Mouse (Mus musculus): ENCODE data around the gene Slc7a7. TPM values are rescaled to one million over a fixed set of nuclear protein-coding genes. Genes with fewer than 3 reads are reported as not detected.
A peak's percentile ranks its signal among the peaks of the same experiment; 100 is the strongest.

Gene Slc7a7
- polyA plus RNA-seq, 1 experiment: 7.0 TPM

DNA sequence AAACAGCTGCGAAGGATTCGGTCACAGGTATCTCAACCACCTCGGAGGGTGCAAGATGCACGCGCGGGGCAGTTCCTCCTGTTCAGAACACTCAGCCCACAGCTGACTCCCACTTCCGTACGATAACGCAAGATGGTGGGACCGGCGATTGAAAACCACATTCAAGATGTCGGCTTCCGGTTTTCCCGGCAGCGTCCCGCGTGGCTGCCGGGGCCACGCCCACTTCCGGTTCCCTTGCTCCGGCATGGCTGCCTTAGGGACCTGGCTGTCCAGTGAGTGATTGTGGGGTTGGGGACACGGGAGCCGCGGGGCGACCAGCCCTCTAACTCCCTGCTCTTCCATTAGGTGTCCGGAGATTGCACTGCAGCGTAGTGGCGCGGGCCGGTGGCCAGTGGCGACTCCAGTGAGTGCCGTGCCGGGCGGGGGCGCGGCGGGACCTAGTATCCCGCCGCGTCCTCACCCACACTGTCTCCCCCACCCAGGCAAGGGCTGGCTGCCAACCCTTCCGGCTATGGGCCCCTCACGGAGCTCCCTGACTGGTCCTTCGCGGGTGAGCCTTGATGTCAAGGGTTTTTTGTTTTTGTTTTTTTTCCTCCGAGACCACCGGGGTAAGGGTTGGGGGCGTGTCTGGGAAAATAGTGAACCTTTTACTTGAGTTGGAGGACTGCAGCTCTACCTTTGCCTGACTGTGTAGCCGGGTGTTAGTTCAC is 9.3 kb upstream of the Slc7a7 start, which contains the start of gene Mrpl52:
Gene Mrpl52, plus strand, starts transcription at position 221 of the 710 bp plus-strand sequence.
- H3K4me3 ChIP-seq (ENCODE audit: insufficient read depth, low read length): peak within 1 kb of the TSS; percentile 87
- TF ChIP-seq POLR2A (IDR thresholded peaks at IDR 0.05; ENCODE audit: low read depth, low read length) (peak; percentile 85), CTCF (IDR thresholded peaks at IDR 0.05; ENCODE audit: borderline replicate concordance, insufficient read depth, low read length) (no peak)
- H3K4me1 ChIP-seq (ENCODE audit: control insufficient read depth, insufficient read depth, low read length): peaks cover 16% of the 10 kb centered on the region
- H3K27ac ChIP-seq (ENCODE audit: insufficient read depth, low read length): peak within 1 kb of the TSS; percentile 94

- no peak for TF ChIP-seq CTCF (IDR thresholded peaks at IDR 0.05; ENCODE audit: borderline replicate concordance, insufficient read depth, low read length)
- Histone ChIP-seq H3K4me1 (ENCODE audit: control insufficient read depth, insufficient read depth, low read length) (peaks cover 16% of the 10 kb centered on the region), H3K4me3 (ENCODE audit: insufficient read depth, low read length) (peak overlapping the region; percentile 87), H3K27ac (ENCODE audit: insufficient read depth, low read length) (peak overlapping the region; percentile 94)
These were observed 8.6 kb upstream of the Slc7a7 start for GRCm38 (mm10) chr14:54426003-54426688.

DNA sequence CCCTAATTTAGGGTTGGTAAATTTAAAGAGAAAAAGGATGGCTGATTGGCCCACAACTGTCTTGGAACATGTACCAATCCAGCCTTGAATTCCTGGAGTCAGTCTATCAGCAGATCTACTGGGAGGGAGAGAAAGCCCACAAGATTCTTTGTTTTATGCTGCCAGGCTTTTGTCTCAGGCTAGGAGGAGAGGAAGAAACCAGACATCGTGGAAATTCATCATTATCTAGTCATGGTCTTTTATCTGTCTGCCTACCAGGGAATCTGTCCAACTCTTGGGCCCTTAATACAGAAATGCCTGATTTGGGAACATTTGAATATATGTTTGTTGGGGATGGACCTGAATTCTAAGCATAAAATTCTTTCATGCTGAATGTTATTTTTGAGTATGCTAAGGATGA is 8.0 kb upstream of the Slc7a7 start:
- peaks cover 16% of the 10 kb centered on the region for H3K4me1 ChIP-seq (ENCODE audit: control insufficient read depth, insufficient read depth, low read length)
- H3K27ac ChIP-seq (ENCODE audit: insufficient read depth, low read length): peak overlapping the region; percentile 94
- no peak; the same call in 1 of the 2 replicates for TF ChIP-seq POLR2A (IDR thresholded peaks at IDR 0.05; ENCODE audit: low read depth, low read length)
- no peak for TF ChIP-seq CTCF (IDR thresholded peaks at IDR 0.05; ENCODE audit: borderline replicate concordance, insufficient read depth, low read length)
- H3K4me3 ChIP-seq (ENCODE audit: insufficient read depth, low read length): no peak overlapping the region

GRCm38 (mm10) chr14:54424634-54425033 is 7.1 kb upstream of the Slc7a7 start:
- Histone ChIP-seq H3K27ac (ENCODE audit: insufficient read depth, low read length) (peak overlapping the region; percentile 94; the same call in 1 of the 2 replicates), H3K4me3 (ENCODE audit: insufficient read depth, low read length) (no peak overlapping the region), H3K4me1 (ENCODE audit: control insufficient read depth, insufficient read depth, low read length) (peaks cover 7% of the 10 kb centered on the region; the same call in 1 of the 2 replicates)
- no peak for TF ChIP-seq CTCF (IDR thresholded peaks at IDR 0.05; ENCODE audit: borderline replicate concordance, insufficient read depth, low read length)
- TF ChIP-seq POLR2A (IDR thresholded peaks at IDR 0.05; ENCODE audit: low read depth, low read length): no peak

DNA sequence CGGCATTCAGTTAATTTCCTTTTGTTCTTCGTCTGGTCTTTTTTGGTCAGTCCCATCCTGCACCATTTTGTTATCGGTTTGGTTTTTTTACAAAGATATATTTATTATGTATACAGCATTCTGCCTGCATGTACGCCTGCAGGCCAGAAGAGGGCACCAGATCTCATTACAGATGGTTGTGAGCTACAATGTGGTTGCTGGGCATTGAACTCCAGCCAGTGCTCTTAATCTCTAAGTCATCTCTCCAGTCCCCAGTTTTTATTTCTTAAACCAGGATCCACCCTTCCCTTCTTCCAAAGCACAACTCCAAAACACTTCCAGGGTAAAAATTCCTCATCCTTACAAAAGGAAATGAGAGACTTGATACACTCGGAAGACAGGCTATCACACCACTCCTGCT is 5.8 kb upstream of the Slc7a7 start:
- no peak overlapping the region for H3K27ac ChIP-seq (ENCODE audit: insufficient read depth, low read length)
- TF ChIP-seq CTCF (IDR thresholded peaks at IDR 0.05; ENCODE audit: borderline replicate concordance, insufficient read depth, low read length) (peak; percentile 45; the same call in 1 of the 2 replicates), POLR2A (IDR thresholded peaks at IDR 0.05; ENCODE audit: low read depth, low read length) (no peak)
- H3K4me3 ChIP-seq (ENCODE audit: insufficient read depth, low read length): no peak overlapping the region
- 0 out of 2 replicates have a peak, but pooled peaks cover 7% of the 10 kb centered on the region for H3K4me1 ChIP-seq (ENCODE audit: control insufficient read depth, insufficient read depth, low read length)

- Histone ChIP-seq H3K27ac (ENCODE audit: insufficient read depth, low read length) (no peak overlapping the region), H3K4me1 (ENCODE audit: control insufficient read depth, insufficient read depth, low read length) (no peaks in the 10 kb centered on the region), H3K4me3 (ENCODE audit: insufficient read depth, low read length) (no peak overlapping the region)
- TF ChIP-seq CTCF (IDR thresholded peaks at IDR 0.05; ENCODE audit: borderline replicate concordance, insufficient read depth, low read length): no peak
- no peak for TF ChIP-seq POLR2A (IDR thresholded peaks at IDR 0.05; ENCODE audit: low read depth, low read length)
These were observed 3.4 kb upstream of the Slc7a7 start for GRCm38 (mm10) chr14:54421014-54421413.

DNA sequence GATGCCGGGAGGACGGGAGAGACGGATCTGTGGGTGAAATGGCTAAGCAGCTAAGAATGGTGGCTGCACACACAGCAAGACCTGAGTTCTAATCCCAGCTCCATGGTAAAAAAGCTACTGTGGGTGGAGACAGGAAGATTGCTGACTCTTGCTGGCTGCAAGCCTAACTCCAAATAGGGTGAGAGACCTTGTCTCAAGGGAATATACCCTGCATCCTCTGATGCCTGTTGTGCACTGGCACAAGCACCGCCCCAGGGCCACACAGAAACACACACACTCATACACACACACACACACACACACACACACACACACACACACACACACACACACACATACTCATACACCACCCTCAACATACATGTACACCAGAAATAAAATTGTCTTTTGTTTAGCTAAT is 750 bp downstream of the Slc7a7 start:
- Histone ChIP-seq H3K4me3 (ENCODE audit: insufficient read depth, low read length) (no peak overlapping the region), H3K4me1 (ENCODE audit: control insufficient read depth, insufficient read depth, low read length) (no peaks in the 10 kb centered on the region; the same call in 1 of the 2 replicates), H3K27ac (ENCODE audit: insufficient read depth, low read length) (no peak overlapping the region)
- TF ChIP-seq POLR2A (IDR thresholded peaks at IDR 0.05; ENCODE audit: low read depth, low read length) (no peak), CTCF (IDR thresholded peaks at IDR 0.05; ENCODE audit: borderline replicate concordance, insufficient read depth, low read length) (no peak)

DNA sequence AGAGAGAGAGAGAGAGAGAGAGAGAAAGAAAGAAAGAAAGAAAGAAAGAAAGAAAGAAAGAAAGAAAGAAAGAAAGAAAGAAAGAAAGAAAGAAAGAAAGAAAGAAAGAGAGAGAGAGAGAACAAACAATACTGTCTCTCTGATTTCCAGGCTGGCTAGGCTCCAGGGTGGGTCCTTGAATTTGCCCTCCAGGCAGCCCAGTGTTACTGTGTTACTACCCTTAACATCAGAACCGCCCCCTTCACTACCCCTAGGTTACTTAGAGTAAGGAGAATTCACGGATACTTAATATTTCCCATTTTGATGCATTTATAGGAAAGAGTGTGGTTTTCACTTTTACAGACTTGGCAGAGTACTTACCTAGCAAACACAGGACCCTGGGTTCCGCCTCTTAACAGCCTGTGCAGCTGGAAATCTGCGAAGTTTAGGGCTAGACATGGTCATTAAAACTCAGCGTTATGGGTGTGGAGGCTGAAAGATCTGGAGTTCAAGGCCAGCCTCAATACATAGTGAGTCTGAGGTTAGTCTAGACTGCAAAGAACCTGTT is 1.3 kb downstream of the Slc7a7 start:
- Histone ChIP-seq H3K27ac (ENCODE audit: insufficient read depth, low read length) (no peak overlapping the region), H3K4me1 (ENCODE audit: control insufficient read depth, insufficient read depth, low read length) (no peaks in the 10 kb centered on the region; the same call in 1 of the 2 replicates), H3K4me3 (ENCODE audit: insufficient read depth, low read length) (no peak overlapping the region)
- no peak for TF ChIP-seq CTCF (IDR thresholded peaks at IDR 0.05; ENCODE audit: borderline replicate concordance, insufficient read depth, low read length)
- TF ChIP-seq POLR2A (IDR thresholded peaks at IDR 0.05; ENCODE audit: low read depth, low read length): no peak

GRCm38 (mm10) chr14:54415241-54416020 is 2.1 kb downstream of the Slc7a7 start:
- Histone ChIP-seq H3K27ac (ENCODE audit: insufficient read depth, low read length) (no peak overlapping the region), H3K4me1 (ENCODE audit: control insufficient read depth, insufficient read depth, low read length) (no peaks in the 10 kb centered on the region; the same call in 1 of the 2 replicates), H3K4me3 (ENCODE audit: insufficient read depth, low read length) (no peak overlapping the region)
- no peak for TF ChIP-seq CTCF (IDR thresholded peaks at IDR 0.05; ENCODE audit: borderline replicate concordance, insufficient read depth, low read length)
- no peak for TF ChIP-seq POLR2A (IDR thresholded peaks at IDR 0.05; ENCODE audit: low read depth, low read length)
